Mouse (Mus musculus): Measurements from ENCODE around the gene Srpr. TPM values are rescaled to one million over a fixed set of nuclear protein-coding genes. Genes with fewer than 3 reads are reported as not detected.

Gene Srpr
- 93.4 and 94.4 TPM in 2 replicates for polyA plus RNA-seq (2015; fragmentation: Nextera tagmentation; extraction: Ambion mirVana)

- Histone ChIP-seq H3K9me3 (ENCODE audit: low read length) (no peaks in the 10 kb centered on the region), H3K27me3 (ENCODE audit: insufficient read depth, low read length) (no peaks in the 10 kb centered on the region), H3K4me1 (ENCODE audit: insufficient read depth) (peaks cover 18% of the 10 kb centered on the region), H3K4me3 (ENCODE audit: low read depth, low read length) (peak within 1 kb of the TSS; percentile 72), H3K27ac (ENCODE audit: low read depth) (peak within 1 kb of the TSS; percentile 94), H3K9ac (replicated peaks) (peak within 1 kb of the TSS; percentile 84), H3K4me2 (ENCODE audit: low read depth, low read length) (peak within 1 kb of the TSS; percentile 86), H3K36me3 (replicated peaks; ENCODE audit: insufficient read depth, low read length) (peaks cover 7% of the 10 kb centered on the region)
- peak; percentile 90 for ATAC-seq
- TF ChIP-seq EP300 (IDR thresholded peaks at IDR 0.05; ENCODE audit: low read depth), result no peak
- peak; percentile 97 for TF ChIP-seq CTCF (IDR thresholded peaks at IDR 0.05; ENCODE audit: low read depth)
- peak; percentile 94 for DNase-seq
- WGBS (ENCODE audit: insufficient replicate concordance), result under 1% methylated on average over 44 of the region's 44 CpGs
Observed at GRCm38 (mm10) chr9:35199772-35200471, at the start of gene Srpr, which contains the start of gene Tirap. Gene Srpr, plus strand, starts transcription at chr9:35200175. Gene Tirap, minus strand, starts transcription at chr9:35200291.

GRCm38 (mm10) chr9:35152923-35153322 lies 47.1 kb upstream of the Srpr start:
- no peak overlapping the region for H3K4me3 ChIP-seq (ENCODE audit: low read depth, low read length)
- no peaks in the 10 kb centered on the region for H3K4me1 ChIP-seq (ENCODE audit: insufficient read depth)
- H3K9ac ChIP-seq (replicated peaks), result no peak overlapping the region
- no peaks in the 10 kb centered on the region for H3K9me3 ChIP-seq (ENCODE audit: low read length)
- no peak for DNase-seq
- no peak for TF ChIP-seq CTCF (IDR thresholded peaks at IDR 0.05; ENCODE audit: low read depth)
- H3K27me3 ChIP-seq (ENCODE audit: insufficient read depth, low read length), result no peaks in the 10 kb centered on the region
- H3K4me2 ChIP-seq (ENCODE audit: low read depth, low read length), result no peak overlapping the region
- H3K36me3 ChIP-seq (replicated peaks; ENCODE audit: insufficient read depth, low read length), result no peaks in the 10 kb centered on the region
- WGBS (ENCODE audit: insufficient replicate concordance), result 79% methylated on average over 1 of the region's 1 CpGs
- ATAC-seq, result no peak
- H3K27ac ChIP-seq (ENCODE audit: low read depth), result no peak overlapping the region

- no peaks in the 10 kb centered on the region for H3K4me1 ChIP-seq (ENCODE audit: insufficient read depth)
Observed at GRCm38 (mm10) chr9:35156002-35156710, 43.8 kb upstream of the Srpr start.

GRCm38 (mm10) chr9:35156862-35157261 lies 43.1 kb upstream of the Srpr start:
- H3K36me3 ChIP-seq (replicated peaks; ENCODE audit: insufficient read depth, low read length), result no peaks in the 10 kb centered on the region
- no peaks in the 10 kb centered on the region for H3K9me3 ChIP-seq (ENCODE audit: low read length)
- TF ChIP-seq EP300 (IDR thresholded peaks at IDR 0.05; ENCODE audit: low read depth) (no peak), CTCF (IDR thresholded peaks at IDR 0.05; ENCODE audit: low read depth) (no peak)
- 0 out of 2 replicates have a peak overlapping the region, but pooled peaks have one; percentile 34 for H3K27ac ChIP-seq (ENCODE audit: low read depth)
- H3K4me1 ChIP-seq (ENCODE audit: insufficient read depth), result no peaks in the 10 kb centered on the region
- ATAC-seq, result no peak
- no peak overlapping the region for H3K4me2 ChIP-seq (ENCODE audit: low read depth, low read length)
- DNase-seq, result no peak
- no peaks in the 10 kb centered on the region for H3K27me3 ChIP-seq (ENCODE audit: insufficient read depth, low read length)
- no peak overlapping the region for H3K9ac ChIP-seq (replicated peaks)
- WGBS (ENCODE audit: insufficient replicate concordance), result 69% methylated on average over 4 of the region's 4 CpGs
- no peak overlapping the region for H3K4me3 ChIP-seq (ENCODE audit: low read depth, low read length)

More at GRCm38 (mm10) chr9:35156002-35156710, 43.8 kb upstream of the Srpr start:
- no peak for DNase-seq
- WGBS (ENCODE audit: insufficient replicate concordance), result 85% methylated on average over 5 of the region's 5 CpGs
- no peak overlapping the region for H3K4me3 ChIP-seq (ENCODE audit: low read depth, low read length)
- no peaks in the 10 kb centered on the region for H3K9me3 ChIP-seq (ENCODE audit: low read length)
- no peaks in the 10 kb centered on the region for H3K36me3 ChIP-seq (replicated peaks; ENCODE audit: insufficient read depth, low read length)
- H3K27me3 ChIP-seq (ENCODE audit: insufficient read depth, low read length), result no peaks in the 10 kb centered on the region
- H3K9ac ChIP-seq (replicated peaks), result no peak overlapping the region
- ATAC-seq, result no peak
- H3K4me2 ChIP-seq (ENCODE audit: low read depth, low read length), result no peak overlapping the region
- TF ChIP-seq EP300 (IDR thresholded peaks at IDR 0.05; ENCODE audit: low read depth) (no peak), CTCF (IDR thresholded peaks at IDR 0.05; ENCODE audit: low read depth) (no peak)
- peak overlapping the region; percentile 34; the same call in 1 of the 2 replicates for H3K27ac ChIP-seq (ENCODE audit: low read depth)

- Histone ChIP-seq H3K9me3 (ENCODE audit: low read length) (no peaks in the 10 kb centered on the region), H3K4me2 (ENCODE audit: low read depth, low read length) (no peak overlapping the region), H3K27me3 (ENCODE audit: insufficient read depth, low read length) (no peaks in the 10 kb centered on the region), H3K27ac (ENCODE audit: low read depth) (no peak overlapping the region), H3K4me1 (ENCODE audit: insufficient read depth) (no peaks in the 10 kb centered on the region), H3K9ac (replicated peaks) (no peak overlapping the region), H3K4me3 (ENCODE audit: low read depth, low read length) (no peak overlapping the region), H3K36me3 (replicated peaks; ENCODE audit: insufficient read depth, low read length) (peaks cover 6% of the 10 kb centered on the region; the same call in 1 of the 2 replicates)
- 73% methylated on average over 3 of the region's 3 CpGs for WGBS (ENCODE audit: insufficient replicate concordance)
- DNase-seq (no peak), ATAC-seq (no peak)
- TF ChIP-seq CTCF (IDR thresholded peaks at IDR 0.05; ENCODE audit: low read depth), result no peak
- no peak for TF ChIP-seq EP300 (IDR thresholded peaks at IDR 0.05; ENCODE audit: low read depth)
Observed at GRCm38 (mm10) chr9:35158477-35158876, 41.5 kb upstream of the Srpr start.

GRCm38 (mm10) chr9:35160662-35161061 lies 39.3 kb upstream of the Srpr start:
- H3K4me1 ChIP-seq (ENCODE audit: insufficient read depth), result no peaks in the 10 kb centered on the region
- DNase-seq, result no peak
- TF ChIP-seq CTCF (IDR thresholded peaks at IDR 0.05; ENCODE audit: low read depth), result no peak
- TF ChIP-seq EP300 (IDR thresholded peaks at IDR 0.05; ENCODE audit: low read depth), result no peak
- no peak for ATAC-seq
- H3K9ac ChIP-seq (replicated peaks), result no peak overlapping the region
- no peaks in the 10 kb centered on the region for H3K27me3 ChIP-seq (ENCODE audit: insufficient read depth, low read length)
- H3K36me3 ChIP-seq (replicated peaks; ENCODE audit: insufficient read depth, low read length), result peaks cover 6% of the 10 kb centered on the region; the same call in 1 of the 2 replicates
- WGBS (ENCODE audit: insufficient replicate concordance), result 74% methylated on average over 2 of the region's 2 CpGs
- H3K27ac ChIP-seq (ENCODE audit: low read depth), result no peak overlapping the region
- H3K9me3 ChIP-seq (ENCODE audit: low read length), result no peaks in the 10 kb centered on the region
- H3K4me3 ChIP-seq (ENCODE audit: low read depth, low read length), result no peak overlapping the region
- H3K4me2 ChIP-seq (ENCODE audit: low read depth, low read length), result no peak overlapping the region
